Mouse (Mus musculus) MEL (cell line): ENCODE measurements around the gene Ccna2. TPM values are rescaled to one million over a fixed set of nuclear protein-coding genes. Genes with fewer than 3 reads are reported as not detected.
"Not testable (repeated sequence)": the region's sequence is repeated elsewhere in the genome, so short reads cannot be mapped to it uniquely, and the experiment has no call there.

Experiments
- DNase-seq: peaks from one replicate; pipeline ENCODE4 v3.0.0; 2011; ENCODE audit warnings: low read depth, low spot score
- H3K27ac ChIP-seq: 2 replicates; pipeline ENCODE4 v1.5.1; 2012; ENCODE audit warnings: low read depth, mild to moderate bottlenecking, control low read depth, low read length, moderate library complexity; ENCODE audit not compliant: control insufficient read depth
- H3K27me3 ChIP-seq, 2 experiments: fragments of 150-350 bp in 1 of 2; sonication (generic) in 1 of 2; 2 replicates each; pipeline ENCODE4 v1.6.1; 2012; ENCODE audit warnings: low read length in 2 of 2, mild to moderate bottlenecking in 2 of 2, improper control_type of control experiment in 1 of 2, moderate library complexity in 1 of 2; ENCODE audit not compliant: insufficient read depth in 2 of 2, control insufficient read depth in 1 of 2
- H3K36me3 ChIP-seq, 2 experiments: 2 replicates each; pipeline ENCODE4 v1.6.1; 2012 to 2014; ENCODE audit warnings: low read length in 2 of 2, improper control_type of control experiment in 1 of 2, inconsistent platforms in 1 of 2, mild to moderate bottlenecking in 1 of 2; ENCODE audit not compliant: insufficient read depth in 2 of 2, control insufficient read depth in 1 of 2
- H3K4me1 ChIP-seq, 2 experiments: fragments of 150-350 bp in 1 of 2; sonication (generic) in 1 of 2; 2 replicates each; pipeline ENCODE4 v1.6.1; 2012; ENCODE audit warnings: low read length in 2 of 2, improper control_type of control experiment in 1 of 2, mild to moderate bottlenecking in 1 of 2; ENCODE audit not compliant: insufficient read depth in 2 of 2, control insufficient read depth in 1 of 2
- H3K4me3 ChIP-seq, 2 experiments: fragments of 150-350 bp in 1 of 2; sonication (generic) in 1 of 2; 2 replicates each; pipeline ENCODE4 v1.5.1; 2012; ENCODE audit warnings: low read depth in 2 of 2, low read length in 2 of 2, mild to moderate bottlenecking in 2 of 2, moderate library complexity in 2 of 2, control low read depth in 1 of 2, improper control_type of control experiment in 1 of 2; ENCODE audit not compliant: control insufficient read depth in 1 of 2, insufficient read depth in 1 of 2
- H3K79me2 ChIP-seq: 2 replicates; pipeline ENCODE4 v1.6.1; 2012; ENCODE audit warnings: mild to moderate bottlenecking, low read length, moderate library complexity; ENCODE audit not compliant: control insufficient read depth, poor library complexity, insufficient read depth
- H3K9ac ChIP-seq: 2 replicates; pipeline ENCODE4 v1.6.1; 2012; ENCODE audit warnings: low read depth, mild to moderate bottlenecking, control low read depth, low read length, moderate library complexity; ENCODE audit not compliant: control insufficient read depth, poor library complexity, severe bottlenecking
- H3K9me3 ChIP-seq: fragments of 150-350 bp; sonication (generic); replicated peaks from 2 replicates; pipeline ENCODE4 v1.6.1; 2012; ENCODE audit warnings: mild to moderate bottlenecking, low read length, improper control_type of control experiment, moderate library complexity; ENCODE audit not compliant: insufficient read depth
- CHD1 ChIP-seq: IDR thresholded peaks from 2 replicates; pipeline ENCODE4 v1.6.1; 2012; ENCODE audit warnings: low read depth, mild to moderate bottlenecking, inconsistent platforms, low read length, improper control_type of control experiment
- CTCF ChIP-seq, 3 experiments: IDR thresholded peaks in 2 of 3; conservative IDR thresholded peaks in 1 of 3; 2 replicates each; pipeline ENCODE4 v1.5.1; 2011 to 2012; ENCODE audit warnings: low read length in 3 of 3, low read depth in 2 of 3, mild to moderate bottlenecking in 2 of 3, improper control_type of control experiment in 1 of 3, inconsistent platforms in 1 of 3, mixed read lengths in 1 of 3, moderate library complexity in 1 of 3; ENCODE audit not compliant: control insufficient read depth in 1 of 3, insufficient read depth in 1 of 3, poor library complexity in 1 of 3, severe bottlenecking in 1 of 3
- E2F4 ChIP-seq: IDR thresholded peaks from 2 replicates; pipeline ENCODE4 v1.6.1; 2011; ENCODE audit warnings: low read depth, low read length, improper control_type of control experiment, borderline replicate concordance
- ELF1 ChIP-seq: IDR thresholded peaks from 2 replicates; pipeline ENCODE4 v1.6.1; 2014; ENCODE audit warnings: low read depth, mild to moderate bottlenecking, inconsistent platforms, low read length, improper control_type of control experiment, moderate library complexity
- EP300 ChIP-seq, 2 experiments: IDR thresholded peaks; 2 replicates each; pipeline ENCODE4 v1.6.1; 2011; ENCODE audit warnings: improper control_type of control experiment in 2 of 2, low read length in 2 of 2, low read depth in 1 of 2, mild to moderate bottlenecking in 1 of 2
- ETS1 ChIP-seq: IDR thresholded peaks from 2 replicates; pipeline ENCODE4 v1.6.1; 2012; ENCODE audit warnings: low read depth, mild to moderate bottlenecking, inconsistent platforms, low read length, improper control_type of control experiment, moderate library complexity
- GATA1 ChIP-seq: IDR thresholded peaks from 2 replicates; pipeline ENCODE4 v1.6.1; 2011; ENCODE audit warnings: low read depth, low read length, improper control_type of control experiment
- HCFC1 ChIP-seq: IDR thresholded peaks from 2 replicates; pipeline ENCODE4 v1.6.1; 2012; ENCODE audit warnings: low read depth, mild to moderate bottlenecking, inconsistent platforms, low read length, improper control_type of control experiment, moderate library complexity
- MAFK ChIP-seq: IDR thresholded peaks from 2 replicates; pipeline ENCODE4 v1.6.1; 2011; ENCODE audit warnings: low read depth, mild to moderate bottlenecking, low read length, improper control_type of control experiment, borderline replicate concordance
- MAZ ChIP-seq: IDR thresholded peaks from 2 replicates; pipeline ENCODE4 v1.6.1; 2012; ENCODE audit warnings: low read depth, mild to moderate bottlenecking, inconsistent platforms, low read length, improper control_type of control experiment
- NRF1 ChIP-seq: IDR thresholded peaks from 2 replicates; pipeline ENCODE4 v1.6.1; 2014; ENCODE audit warnings: low read depth, mild to moderate bottlenecking, inconsistent platforms, low read length, improper control_type of control experiment, moderate library complexity; ENCODE audit not compliant: poor library complexity, insufficient read depth, severe bottlenecking
- POLR2A ChIP-seq, 2 experiments: IDR thresholded peaks; 2 replicates each; pipeline ENCODE4 v1.6.1; 2011 to 2012; ENCODE audit warnings: low read length in 2 of 2, mild to moderate bottlenecking in 2 of 2, control low read depth in 1 of 2, improper control_type of control experiment in 1 of 2, low read depth in 1 of 2, moderate library complexity in 1 of 2; ENCODE audit not compliant: control insufficient read depth in 1 of 2, insufficient read depth in 1 of 2, poor library complexity in 1 of 2
- POLR2AphosphoS2 ChIP-seq: IDR thresholded peaks from 2 replicates; pipeline ENCODE4 v1.6.1; 2011; ENCODE audit warnings: low read length, improper control_type of control experiment
- RCOR1 ChIP-seq: IDR thresholded peaks from 2 replicates; pipeline ENCODE4 v1.6.1; 2012; ENCODE audit warnings: low read depth, mild to moderate bottlenecking, inconsistent platforms, low read length, improper control_type of control experiment
- SMC3 ChIP-seq: IDR thresholded peaks from 2 replicates; pipeline ENCODE4 v1.6.1; 2011; ENCODE audit warnings: low read depth, low read length, improper control_type of control experiment
- TAL1 ChIP-seq: IDR thresholded peaks from 2 replicates; pipeline ENCODE4 v1.6.1; 2012; ENCODE audit warnings: mild to moderate bottlenecking, inconsistent platforms, low read length, moderate library complexity, mixed read lengths
- TCF12 ChIP-seq: IDR thresholded peaks from 2 replicates; pipeline ENCODE4 v1.6.1; 2014; ENCODE audit warnings: low read depth, mild to moderate bottlenecking, inconsistent platforms, low read length, improper control_type of control experiment, moderate library complexity
- UBTF ChIP-seq: IDR thresholded peaks from 2 replicates; pipeline ENCODE4 v1.6.1; 2012; ENCODE audit warnings: low read depth, mild to moderate bottlenecking, inconsistent platforms, low read length, improper control_type of control experiment, moderate library complexity, borderline replicate concordance; ENCODE audit not compliant: insufficient read depth
- ZNF384 ChIP-seq: IDR thresholded peaks from 2 replicates; pipeline ENCODE4 v1.6.1; 2012; ENCODE audit warnings: low read depth, mild to moderate bottlenecking, inconsistent platforms, low read length, improper control_type of control experiment
- polyA plus RNA-seq, 2 experiments: library from polyadenylated mRNA; stranded (reverse) in 1 of 2; unstranded in 1 of 2; fragments of >175 nt in 1 of 2; fragments of >200 nt in 1 of 2; gene quantifications; 2 replicates each; pipeline versions ENCODE4 v1.2.1 to v1.2.4; 2012; ENCODE audit warnings: low replicate concordance in 2 of 2, low read depth in 1 of 2; ENCODE audit not compliant: insufficient read length in 2 of 2, insufficient read depth in 1 of 2, missing spikeins in 1 of 2
- total RNA-seq: library from RNA; depleted of rRNA; stranded (reverse); fragments of 300-350 nt; gene quantifications from 2 replicates; pipeline ENCODE4 v1.2.3, GENCODE M21; 2012

Gene Ccna2
- total and polyA plus RNA-seq, 3 experiments = 124 to 487 (median 180) TPM

DNA sequence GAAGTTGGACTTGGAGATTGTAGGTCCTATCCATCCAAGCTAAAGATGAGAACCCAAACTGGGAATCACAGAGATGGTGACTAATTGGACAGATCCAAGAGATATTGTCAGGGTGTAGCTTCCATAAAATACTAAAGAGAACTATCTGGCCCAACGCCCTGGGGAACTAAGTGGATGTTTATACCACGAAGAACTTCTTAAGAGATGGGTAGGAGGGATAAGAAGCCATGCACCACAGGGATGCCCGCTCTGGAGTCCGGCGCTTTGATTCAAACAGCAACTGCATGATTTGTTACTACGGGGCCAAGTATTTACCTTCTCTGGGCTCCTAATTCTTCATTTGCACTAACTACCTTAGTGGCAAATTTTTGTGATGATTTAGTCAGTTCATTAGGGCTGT, 40.7 kb upstream of the Ccna2 start:
- DNase-seq = no peak
- Histone ChIP-seq H3K9ac (no peak overlapping the region), H3K36me3 (no peaks in the 10 kb centered on the region), H3K9me3 (no peaks in the 10 kb centered on the region), H3K79me2 (no peaks in the 10 kb centered on the region), H3K27ac (no peak overlapping the region)
- TF ChIP-seq E2F4 = no peak
- no peak for TF ChIP-seq NRF1
- TF ChIP-seq TAL1 = no peak
- no peak for TF ChIP-seq POLR2A (IDR thresholded peaks at IDR 0.05; ENCODE audit: control insufficient read depth in 1 of 2, insufficient read depth in 1 of 2, low read depth in 1 of 2, low read length in 2 of 2, poor library complexity in 1 of 2)
- TF ChIP-seq, all 39 proteins: peak for 0
- H3K4me1 ChIP-seq = no peaks in the 10 kb centered on the region
- H3K4me3 ChIP-seq = no peak overlapping the region
- H3K27me3 ChIP-seq = peaks cover 2% of the 10 kb centered on the region in 2 experiments; a peak in 2 of 4 replicates

DNA sequence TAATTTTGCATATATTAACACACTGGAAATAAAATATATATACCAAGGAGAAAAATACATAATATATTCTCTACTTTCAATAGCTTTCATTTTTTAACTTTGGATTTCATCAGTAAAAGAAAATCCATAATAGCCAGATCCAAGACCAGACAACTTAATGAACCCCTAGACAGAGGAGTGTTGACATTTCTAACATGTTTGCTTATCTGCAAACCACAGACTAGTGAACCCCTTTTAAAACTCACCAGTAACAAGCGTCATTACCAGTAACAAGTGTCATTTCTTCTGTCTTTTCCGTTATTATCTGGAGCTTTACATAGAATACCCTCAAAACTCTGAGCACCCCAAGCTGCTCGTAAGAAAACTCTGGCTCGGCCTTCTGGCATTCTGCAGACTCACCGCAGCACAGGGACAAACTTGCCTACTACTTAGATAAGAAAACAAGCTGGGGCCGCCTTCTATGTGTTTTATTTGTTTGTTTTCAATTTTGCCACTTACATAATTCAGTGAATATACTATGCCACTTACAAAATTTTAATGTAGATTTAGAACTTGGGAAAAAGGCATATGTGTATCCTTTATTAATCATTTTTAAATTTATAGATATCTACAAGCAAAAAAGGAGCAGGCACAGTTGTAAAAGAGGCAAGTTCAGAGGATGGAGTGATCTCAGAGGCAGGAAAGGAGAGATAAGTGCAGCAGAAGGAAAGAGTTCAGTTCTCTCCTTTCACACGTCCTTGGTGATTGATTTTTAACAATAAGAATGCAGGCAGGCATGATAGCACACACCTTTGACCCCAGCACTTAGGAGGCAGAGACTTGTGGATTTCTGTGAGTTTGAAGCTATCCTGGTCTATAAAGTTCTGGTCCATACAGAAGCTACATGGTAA, 34.2 kb upstream of the Ccna2 start:
- Histone ChIP-seq H3K9ac (no peak overlapping the region), H3K4me1 (no peaks in the 10 kb centered on the region)
- TF ChIP-seq GATA1 = 0 out of 2 replicates have a peak, but pooled peaks have one; percentile 9
- no peak for TF ChIP-seq ELF1
- TF ChIP-seq, all 39 proteins: peak for 1
- Histone ChIP-seq H3K27me3 (peaks cover 4 to 9% of the 10 kb centered on the region in 2 experiments), H3K36me3 (no peaks in the 10 kb centered on the region), H3K79me2 (no peaks in the 10 kb centered on the region), H3K4me3 (no peak overlapping the region), H3K27ac (no peak overlapping the region), H3K9me3 (no peaks in the 10 kb centered on the region)
- DNase-seq = peak; percentile 18

DNA sequence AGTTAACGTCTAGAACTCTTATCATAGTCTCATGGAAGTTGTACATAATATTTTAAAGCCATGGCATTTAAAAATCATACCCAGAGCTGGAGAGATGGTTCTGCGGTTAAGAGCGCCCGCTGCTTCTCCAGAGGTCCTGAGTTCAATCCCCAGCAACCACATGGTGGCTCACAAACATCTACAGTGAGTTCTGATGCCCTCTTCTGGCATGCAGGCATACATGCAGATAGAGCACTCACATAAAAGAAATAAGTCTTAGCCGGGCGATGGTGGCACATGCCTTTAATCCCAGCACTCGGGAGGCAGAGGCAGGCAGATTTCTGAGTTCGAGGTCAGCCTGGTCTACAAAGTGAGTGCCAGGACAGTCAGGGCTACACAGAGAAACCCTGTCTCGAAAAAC, 27.8 kb upstream of the Ccna2 start:
- H3K36me3 ChIP-seq, H3K4me1 ChIP-seq, H3K4me3 ChIP-seq, H3K27me3 ChIP-seq, H3K9me3 ChIP-seq, H3K79me2 ChIP-seq, H3K9ac ChIP-seq, H3K27ac ChIP-seq, DNase-seq: not testable (repeated sequence)
- peak in 1 of 3 experiments; percentile 2; a peak in 1 of 6 replicates for TF ChIP-seq CTCF (IDR thresholded peaks at IDR 0.05 in 2 of 3, conservative IDR thresholded peaks at IDR 0.05 in 1 of 3; ENCODE audit: control insufficient read depth in 1 of 3, insufficient read depth in 1 of 3, low read depth in 2 of 3, low read length in 3 of 3, poor library complexity in 1 of 3, severe bottlenecking in 1 of 3)

DNA sequence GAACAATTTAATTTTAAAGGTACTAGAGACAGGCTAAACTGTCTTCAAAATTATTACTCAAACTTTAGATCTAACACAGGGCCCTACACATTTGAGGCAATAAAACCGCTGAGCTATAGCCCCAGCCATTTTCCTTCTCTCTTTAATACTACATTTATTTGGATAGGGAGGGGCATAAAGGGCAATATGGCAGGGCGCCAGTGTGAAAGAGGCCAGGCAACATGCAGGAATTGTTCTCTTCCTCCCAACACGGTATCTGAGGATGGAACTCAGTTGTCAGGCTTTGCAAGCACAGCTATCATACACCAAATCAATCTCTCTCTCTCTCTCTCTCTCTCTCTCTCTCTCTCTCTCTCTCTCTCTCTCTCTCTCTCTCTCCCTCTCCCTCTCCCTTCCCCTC, 26.9 kb upstream of the Ccna2 start:
- Histone ChIP-seq H3K36me3 (no peaks in the 10 kb centered on the region), H3K9ac (no peak overlapping the region), H3K27ac (no peak overlapping the region), H3K4me3 (no peak overlapping the region), H3K27me3 (peaks cover 0 to 5% of the 10 kb centered on the region in 2 experiments; a peak in 3 of 4 replicates), H3K9me3 (no peaks in the 10 kb centered on the region), H3K4me1 (no peaks in the 10 kb centered on the region), H3K79me2 (no peaks in the 10 kb centered on the region)
- no peak for DNase-seq
- TF ChIP-seq ZNF384 (no peak), MAFK (no peak), POLR2AphosphoS2 (no peak), TAL1 (no peak), HCFC1 (no peak), EP300 (IDR thresholded peaks at IDR 0.05; ENCODE audit: low read depth in 1 of 2, low read length in 2 of 2) (no peak), RCOR1 (no peak), E2F4 (no peak), CHD1 (no peak), SMC3 (no peak), ETS1 (no peak), MAZ (no peak), UBTF (no peak), TCF12 (no peak)
